Mouse (Mus musculus): ENCODE measurements at regions not wholly inside any gene's neighbourhood (a gene's known extent, or its start where the extent isn't known, plus 50 kb on each side); places are given as distances from the start of the nearest gene placed in this dataset.

- no peak overlapping the region for H3K9ac ChIP-seq (ENCODE audit: low read depth, low read length)
- H3K36me3 ChIP-seq (ENCODE audit: control insufficient read depth, insufficient read depth) = no peaks in the 10 kb centered on the region
- H3K4me2 ChIP-seq (replicated peaks; ENCODE audit: low read depth) = no peak overlapping the region
- no peak overlapping the region for H3K4me3 ChIP-seq (ENCODE audit: low read depth, low read length)
- H3K27me3 ChIP-seq (replicated peaks; ENCODE audit: control insufficient read depth, insufficient read depth, low read length) = no peaks in the 10 kb centered on the region
- no peak for TF ChIP-seq CTCF (IDR thresholded peaks at IDR 0.05; ENCODE audit: low read depth)
- 78% methylated on average over 8 of the region's 8 CpGs for WGBS
- no peak for ATAC-seq
- no peak overlapping the region for H3K27ac ChIP-seq (ENCODE audit: low read depth, low read length)
- H3K4me1 ChIP-seq (replicated peaks; ENCODE audit: control insufficient read depth, insufficient read depth, low read length) = no peaks in the 10 kb centered on the region
- no peaks in the 10 kb centered on the region for H3K9me3 ChIP-seq (ENCODE audit: control insufficient read depth)
Measured at GRCm38 (mm10) chr8:91925968-91926524, 124.2 kb upstream of the Irx3 start.

GRCm38 (mm10) chr8:91924152-91924551, 122.3 kb upstream of the Irx3 start:
- 85% methylated on average over 4 of the region's 4 CpGs for WGBS
- TF ChIP-seq CTCF (IDR thresholded peaks at IDR 0.05; ENCODE audit: low read depth) = no peak

GRCm38 (mm10) chr8:91922211-91922874, 120.5 kb upstream of the Irx3 start:
- H3K9me3 ChIP-seq (ENCODE audit: control insufficient read depth) = no peaks in the 10 kb centered on the region
- H3K4me1 ChIP-seq (replicated peaks; ENCODE audit: control insufficient read depth, insufficient read depth, low read length) = no peaks in the 10 kb centered on the region
- ATAC-seq = no peak
- TF ChIP-seq CTCF (IDR thresholded peaks at IDR 0.05; ENCODE audit: low read depth) = no peak
- no peak overlapping the region for H3K4me3 ChIP-seq (ENCODE audit: low read depth, low read length)
- 67% methylated on average over 3 of the region's 3 CpGs for WGBS
- H3K27me3 ChIP-seq (replicated peaks; ENCODE audit: control insufficient read depth, insufficient read depth, low read length) = no peaks in the 10 kb centered on the region
- H3K27ac ChIP-seq (ENCODE audit: low read depth, low read length) = no peak overlapping the region
- H3K4me2 ChIP-seq (replicated peaks; ENCODE audit: low read depth) = no peak overlapping the region
- H3K36me3 ChIP-seq (ENCODE audit: control insufficient read depth, insufficient read depth) = no peaks in the 10 kb centered on the region
- no peak overlapping the region for H3K9ac ChIP-seq (ENCODE audit: low read depth, low read length)

More at GRCm38 (mm10) chr8:91924152-91924551, 122.3 kb upstream of the Irx3 start:
- no peak overlapping the region for H3K4me3 ChIP-seq (ENCODE audit: low read depth, low read length)
- no peaks in the 10 kb centered on the region for H3K36me3 ChIP-seq (ENCODE audit: control insufficient read depth, insufficient read depth)
- no peaks in the 10 kb centered on the region for H3K9me3 ChIP-seq (ENCODE audit: control insufficient read depth)
- no peaks in the 10 kb centered on the region for H3K4me1 ChIP-seq (replicated peaks; ENCODE audit: control insufficient read depth, insufficient read depth, low read length)
- no peaks in the 10 kb centered on the region for H3K27me3 ChIP-seq (replicated peaks; ENCODE audit: control insufficient read depth, insufficient read depth, low read length)
- H3K4me2 ChIP-seq (replicated peaks; ENCODE audit: low read depth) = no peak overlapping the region
- ATAC-seq = no peak
- no peak overlapping the region for H3K9ac ChIP-seq (ENCODE audit: low read depth, low read length)
- H3K27ac ChIP-seq (ENCODE audit: low read depth, low read length) = no peak overlapping the region

- no peak for TF ChIP-seq CTCF (IDR thresholded peaks at IDR 0.05; ENCODE audit: low read depth)
- no peaks in the 10 kb centered on the region for H3K9me3 ChIP-seq (ENCODE audit: control insufficient read depth)
- no peaks in the 10 kb centered on the region for H3K27me3 ChIP-seq (replicated peaks; ENCODE audit: control insufficient read depth, insufficient read depth, low read length)
- no peak overlapping the region for H3K4me3 ChIP-seq (ENCODE audit: low read depth, low read length)
- no peaks in the 10 kb centered on the region for H3K36me3 ChIP-seq (ENCODE audit: control insufficient read depth, insufficient read depth)
- ATAC-seq = no peak
- H3K4me1 ChIP-seq (replicated peaks; ENCODE audit: control insufficient read depth, insufficient read depth, low read length) = no peaks in the 10 kb centered on the region
- no peak overlapping the region for H3K9ac ChIP-seq (ENCODE audit: low read depth, low read length)
- 90% methylated on average over 5 of the region's 5 CpGs for whole genome bisulfite sequencing
- H3K4me2 ChIP-seq (replicated peaks; ENCODE audit: low read depth) = no peak overlapping the region
- no peak overlapping the region for H3K27ac ChIP-seq (ENCODE audit: low read depth, low read length)
Measured at GRCm38 (mm10) chr8:91917834-91918233, 116.0 kb upstream of the Irx3 start.

- no peak for ATAC-seq
- Histone ChIP-seq H3K36me3 (ENCODE audit: control insufficient read depth, insufficient read depth) (no peaks in the 10 kb centered on the region), H3K4me2 (replicated peaks; ENCODE audit: low read depth) (no peak overlapping the region), H3K27ac (ENCODE audit: low read depth, low read length) (no peak overlapping the region), H3K4me3 (ENCODE audit: low read depth, low read length) (no peak overlapping the region), H3K9me3 (ENCODE audit: control insufficient read depth) (no peaks in the 10 kb centered on the region), H3K4me1 (replicated peaks; ENCODE audit: control insufficient read depth, insufficient read depth, low read length) (no peaks in the 10 kb centered on the region), H3K9ac (ENCODE audit: low read depth, low read length) (no peak overlapping the region), H3K27me3 (replicated peaks; ENCODE audit: control insufficient read depth, insufficient read depth, low read length) (no peaks in the 10 kb centered on the region)
- WGBS = 86% methylated on average over 5 of the region's 5 CpGs
- no peak for TF ChIP-seq CTCF (IDR thresholded peaks at IDR 0.05; ENCODE audit: low read depth)
Measured at GRCm38 (mm10) chr8:91913971-91914370, 112.1 kb upstream of the Irx3 start.

- H3K4me3 ChIP-seq (ENCODE audit: low read depth, low read length) = no peak overlapping the region
- WGBS = 73% methylated on average over 6 of the region's 6 CpGs
- no peak overlapping the region for H3K4me2 ChIP-seq (replicated peaks; ENCODE audit: low read depth)
- no peak overlapping the region for H3K9ac ChIP-seq (ENCODE audit: low read depth, low read length)
- no peaks in the 10 kb centered on the region for H3K9me3 ChIP-seq (ENCODE audit: control insufficient read depth)
- H3K27ac ChIP-seq (ENCODE audit: low read depth, low read length) = no peak overlapping the region
- no peaks in the 10 kb centered on the region for H3K27me3 ChIP-seq (replicated peaks; ENCODE audit: control insufficient read depth, insufficient read depth, low read length)
- H3K36me3 ChIP-seq (ENCODE audit: control insufficient read depth, insufficient read depth) = no peaks in the 10 kb centered on the region
- TF ChIP-seq CTCF (IDR thresholded peaks at IDR 0.05; ENCODE audit: low read depth) = no peak
- no peak for ATAC-seq
- H3K4me1 ChIP-seq (replicated peaks; ENCODE audit: control insufficient read depth, insufficient read depth, low read length) = no peaks in the 10 kb centered on the region
Measured at GRCm38 (mm10) chr8:91913121-91913520, 111.3 kb upstream of the Irx3 start.
